Mouse (Mus musculus): Measurements from ENCODE around the gene Stx5a. TPM values are rescaled to one million over a fixed set of nuclear protein-coding genes. Genes with fewer than 3 reads are reported as not detected.

Gene Stx5a
- polyA plus RNA-seq, 1 experiment from 2014 or later: 145 TPM

GRCm38 (mm10) chr19:8735389-8736159 lies 5.6 kb upstream of the Stx5a start, which contains the start of gene Wdr74:
Gene Wdr74, plus strand, starts transcription at chr19:8735827.
- 0% methylated on average over 32 of the region's 32 CpGs for WGBS
- H3K27ac ChIP-seq: peak within 1 kb of the TSS; percentile 75

GRCm38 (mm10) chr19:8736160-8736467 lies 5.1 kb upstream of the Stx5a start:
- peak; percentile 27; the same call in 1 of the 2 replicates for ATAC-seq (replicated peaks; ENCODE audit: low FRiP score)
- no peaks in the 10 kb centered on the region for H3K27me3 ChIP-seq
- WGBS: 2% methylated on average over 11 of the region's 11 CpGs

More at GRCm38 (mm10) chr19:8735389-8736159, 5.6 kb upstream of the Stx5a start, which contains the start of gene Wdr74:
- Histone ChIP-seq H3K9ac (peak within 1 kb of the TSS; percentile 63), H3K9me3 (replicated peaks) (no peaks in the 10 kb centered on the region), H3K4me2 (peak within 1 kb of the TSS; percentile 69), H3K4me1 (peaks cover 16% of the 10 kb centered on the region), H3K27me3 (no peaks in the 10 kb centered on the region), H3K36me3 (peaks cover 35% of the 10 kb centered on the region), H3K4me3 (replicated peaks) (peak within 1 kb of the TSS; percentile 77)
- peak; percentile 89 for ATAC-seq (replicated peaks; ENCODE audit: low FRiP score)

GRCm38 (mm10) chr19:8738911-8739310 lies 2.3 kb upstream of the Stx5a start:
- Histone ChIP-seq H3K27me3 (no peaks in the 10 kb centered on the region), H3K4me3 (replicated peaks) (no peak overlapping the region), H3K36me3 (peaks cover 52% of the 10 kb centered on the region), H3K4me1 (peaks cover 33% of the 10 kb centered on the region), H3K27ac (no peak overlapping the region), H3K9me3 (replicated peaks) (no peaks in the 10 kb centered on the region), H3K9ac (no peak overlapping the region), H3K4me2 (no peak overlapping the region)
- 93% methylated on average over 7 of the region's 7 CpGs for WGBS
- no peak for ATAC-seq (replicated peaks; ENCODE audit: low FRiP score)

More at GRCm38 (mm10) chr19:8736160-8736467, 5.1 kb upstream of the Stx5a start:
- Histone ChIP-seq H3K4me3 (replicated peaks) (peak overlapping the region; percentile 77), H3K9me3 (replicated peaks) (no peaks in the 10 kb centered on the region), H3K4me2 (peak overlapping the region; percentile 69), H3K4me1 (peaks cover 21% of the 10 kb centered on the region), H3K27ac (peak overlapping the region; percentile 75), H3K36me3 (peaks cover 39% of the 10 kb centered on the region), H3K9ac (peak overlapping the region; percentile 63)

GRCm38 (mm10) chr19:8739646-8740045 lies 1.6 kb upstream of the Stx5a start:
- Histone ChIP-seq H3K9ac (no peak overlapping the region), H3K27me3 (no peaks in the 10 kb centered on the region), H3K27ac (no peak overlapping the region), H3K36me3 (peaks cover 60% of the 10 kb centered on the region), H3K4me2 (no peak overlapping the region), H3K9me3 (replicated peaks) (no peaks in the 10 kb centered on the region), H3K4me1 (peaks cover 33% of the 10 kb centered on the region), H3K4me3 (replicated peaks) (no peak overlapping the region)
- WGBS: 91% methylated on average over 6 of the region's 6 CpGs
- ATAC-seq (replicated peaks; ENCODE audit: low FRiP score): no peak

GRCm38 (mm10) chr19:8740603-8741002 lies 610 bp upstream of the Stx5a start, which contains the start of gene 1700092M07Rik:
Gene 1700092M07Rik, plus strand, starts transcription at chr19:8740718.
- H3K9me3 ChIP-seq (replicated peaks): no peaks in the 10 kb centered on the region
- peak within 1 kb of the TSS; percentile 86 for H3K4me3 ChIP-seq (replicated peaks)
- peak within 1 kb of the TSS; percentile 97 for H3K27ac ChIP-seq
- H3K36me3 ChIP-seq: peaks cover 69% of the 10 kb centered on the region
- WGBS: 61% methylated on average over 14 of the region's 14 CpGs
- H3K4me2 ChIP-seq: peak within 1 kb of the TSS; percentile 87
- H3K4me1 ChIP-seq: peaks cover 29% of the 10 kb centered on the region
- no peaks in the 10 kb centered on the region for H3K27me3 ChIP-seq
- ATAC-seq (replicated peaks; ENCODE audit: low FRiP score): no peak
- H3K9ac ChIP-seq: peak within 1 kb of the TSS; percentile 89

GRCm38 (mm10) chr19:8742176-8742575 lies 963 bp downstream of the Stx5a start:
- H3K9ac ChIP-seq: peak overlapping the region; percentile 89
- no peak for ATAC-seq (replicated peaks; ENCODE audit: low FRiP score)
- no peaks in the 10 kb centered on the region for H3K9me3 ChIP-seq (replicated peaks)
- H3K36me3 ChIP-seq: peaks cover 83% of the 10 kb centered on the region
- 17% methylated on average over 14 of the region's 14 CpGs for WGBS
- peaks cover 23% of the 10 kb centered on the region for H3K4me1 ChIP-seq
- H3K4me2 ChIP-seq: peak overlapping the region; percentile 87
- peak overlapping the region; percentile 97 for H3K27ac ChIP-seq
- no peaks in the 10 kb centered on the region for H3K27me3 ChIP-seq
- peak overlapping the region; percentile 86 for H3K4me3 ChIP-seq (replicated peaks)

- Histone ChIP-seq H3K9ac (no peak overlapping the region), H3K27ac (no peak overlapping the region), H3K36me3 (peaks cover 84% of the 10 kb centered on the region), H3K9me3 (replicated peaks) (no peaks in the 10 kb centered on the region), H3K4me2 (no peak overlapping the region), H3K4me1 (peaks cover 19% of the 10 kb centered on the region), H3K4me3 (replicated peaks) (no peak overlapping the region), H3K27me3 (no peaks in the 10 kb centered on the region)
- no peak for ATAC-seq (replicated peaks; ENCODE audit: low FRiP score)
- WGBS: 94% methylated on average over 1 of the region's 1 CpGs
These were observed 4.2 kb downstream of the Stx5a start for GRCm38 (mm10) chr19:8745382-8745781.

- Histone ChIP-seq H3K9ac (no peak overlapping the region), H3K9me3 (replicated peaks) (no peaks in the 10 kb centered on the region), H3K27me3 (no peaks in the 10 kb centered on the region), H3K4me1 (peaks cover 10% of the 10 kb centered on the region), H3K36me3 (peaks cover 98% of the 10 kb centered on the region), H3K4me3 (replicated peaks) (no peak overlapping the region), H3K27ac (no peak overlapping the region), H3K4me2 (no peak overlapping the region)
- ATAC-seq (replicated peaks; ENCODE audit: low FRiP score): no peak
- WGBS: 66% methylated on average over 2 of the region's 2 CpGs
These were observed 6.2 kb downstream of the Stx5a start for GRCm38 (mm10) chr19:8747368-8747767.

GRCm38 (mm10) chr19:8755652-8756051 lies 14.4 kb downstream of the Stx5a start:
- Histone ChIP-seq H3K27ac (no peak overlapping the region), H3K9me3 (replicated peaks) (no peaks in the 10 kb centered on the region), H3K4me2 (peak overlapping the region; percentile 71), H3K36me3 (peaks cover 50% of the 10 kb centered on the region), H3K9ac (no peak overlapping the region), H3K27me3 (no peaks in the 10 kb centered on the region), H3K4me3 (replicated peaks) (peak overlapping the region; percentile 79), H3K4me1 (peaks cover 22% of the 10 kb centered on the region)
- no peak for ATAC-seq (replicated peaks; ENCODE audit: low FRiP score)
- 67% methylated on average over 3 of the region's 3 CpGs for WGBS

GRCm38 (mm10) chr19:8756635-8757387 lies 15.6 kb downstream of the Stx5a start, which contains the start of gene Nxf1:
Gene Nxf1, plus strand, starts transcription at chr19:8757073.
- Histone ChIP-seq H3K36me3 (peaks cover 41% of the 10 kb centered on the region), H3K27ac (peak within 1 kb of the TSS; percentile 93), H3K4me1 (peaks cover 22% of the 10 kb centered on the region), H3K27me3 (no peaks in the 10 kb centered on the region), H3K9me3 (replicated peaks) (no peaks in the 10 kb centered on the region), H3K9ac (peak within 1 kb of the TSS; percentile 94), H3K4me3 (replicated peaks) (peak within 1 kb of the TSS; percentile 79), H3K4me2 (peak within 1 kb of the TSS; percentile 71)
- peak; percentile 95 for ATAC-seq (replicated peaks; ENCODE audit: low FRiP score)
- under 1% methylated on average over 73 of the region's 75 CpGs for WGBS

- H3K4me1 ChIP-seq: peaks cover 22% of the 10 kb centered on the region
- peak overlapping the region; percentile 93 for H3K27ac ChIP-seq
- peak overlapping the region; percentile 71 for H3K4me2 ChIP-seq
- H3K27me3 ChIP-seq: no peaks in the 10 kb centered on the region
- H3K36me3 ChIP-seq: peaks cover 40% of the 10 kb centered on the region
- 4% methylated on average over 14 of the region's 14 CpGs for WGBS
- no peaks in the 10 kb centered on the region for H3K9me3 ChIP-seq (replicated peaks)
- 0 out of 2 replicates have a peak, but pooled peaks have one; percentile 3 for ATAC-seq (replicated peaks; ENCODE audit: low FRiP score)
- peak overlapping the region; percentile 94 for H3K9ac ChIP-seq
- peak overlapping the region; percentile 79 for H3K4me3 ChIP-seq (replicated peaks)
These were observed 16.3 kb downstream of the Stx5a start for GRCm38 (mm10) chr19:8757471-8757998.

All from kidney, embryonic 15.5 days (tissue).